Mouse (Mus musculus) hindbrain, postnatal 0 days (tissue): ENCODE measurements around the gene Cdadc1. TPM values are rescaled to one million over a fixed set of nuclear protein-coding genes. Genes with fewer than 3 reads are reported as not detected.

Experiments
- ATAC-seq: fragments of 200-750 bp; cut with Nextera tagmentation; 2 replicates; pipeline ENCODE4 v1.8.0; 2017; ENCODE audit warnings: mild to moderate bottlenecking, moderate TSS enrichment, moderate library complexity
- DNase-seq: peaks from one replicate; pipeline ENCODE4 v3.0.0-alpha.2; 2015; ENCODE audit warnings: low spot score
- H3K27ac ChIP-seq: fragments of 300-500 bp; sonication (generic); 2 replicates; pipeline ENCODE4 v1.5.1; 2014; ENCODE audit warnings: mild to moderate bottlenecking
- H3K27me3 ChIP-seq: fragments of 300-500 bp; sonication (generic); 2 replicates; pipeline ENCODE4 v1.6.1; 2014; ENCODE audit warnings: low read length, mixed read lengths; ENCODE audit not compliant: insufficient read depth
- H3K36me3 ChIP-seq: fragments of 300-500 bp; sonication (generic); 2 replicates; pipeline ENCODE4 v1.6.1; 2014; ENCODE audit warnings: low read length, mixed read lengths; ENCODE audit not compliant: insufficient read depth
- H3K4me1 ChIP-seq: fragments of 300-500 bp; sonication (generic); 2 replicates; pipeline ENCODE4 v1.6.1; 2014; ENCODE audit warnings: antibody characterized with exemption, low read length, mixed read lengths; ENCODE audit not compliant: insufficient read depth
- H3K4me2 ChIP-seq: fragments of 300-500 bp; sonication (generic); 2 replicates; pipeline ENCODE4 v1.6.1; 2014; ENCODE audit warnings: low read depth, mild to moderate bottlenecking, low read length, moderate library complexity, mixed read lengths
- H3K4me3 ChIP-seq: fragments of 300-500 bp; sonication (generic); 2 replicates; pipeline ENCODE4 v1.5.1; 2014; ENCODE audit warnings: low read length
- H3K9ac ChIP-seq: fragments of 300-500 bp; sonication (generic); replicated peaks from 2 replicates; pipeline ENCODE4 v1.6.1; 2014; ENCODE audit warnings: mild to moderate bottlenecking, low read length, moderate library complexity, mixed read lengths
- H3K9me3 ChIP-seq: fragments of 300-500 bp; sonication (generic); 2 replicates; pipeline ENCODE4 v1.6.1; 2016; ENCODE audit warnings: low read length, mixed read lengths
- CTCF ChIP-seq: IDR thresholded peaks from 2 replicates; pipeline ENCODE4 v1.5.1; 2016; ENCODE audit warnings: antibody characterized with exemption, control low read depth, low read depth
- WGBS: fragments of 180-500 bp; shearing (Covaris S2); extraction: QIAGEN DNeasy Blood & Tissue Kit; methylation state at CpG from one replicate; pipeline ENCODE4 v1.1.7; 2014; 5-methylcytosine and 5-hydroxymethylcytosine counted together
- polyA plus RNA-seq: library from polyadenylated mRNA; unstranded; fragments of >200 nt; fragmentation: Nextera tagmentation; extraction: Ambion mirVana; gene quantifications from 2 replicates; pipeline ENCODE4 v1.2.1, GENCODE M21; 2015
- total RNA-seq: library from RNA; depleted of rRNA; stranded (reverse); fragments of >200 nt; gene quantifications from 2 replicates; pipeline ENCODE4 v1.2.3, GENCODE M21; 2014

Gene Cdadc1
- total and polyA plus RNA-seq, 2 experiments from 2014 or later, result 5.2 to 36.3 TPM

DNA sequence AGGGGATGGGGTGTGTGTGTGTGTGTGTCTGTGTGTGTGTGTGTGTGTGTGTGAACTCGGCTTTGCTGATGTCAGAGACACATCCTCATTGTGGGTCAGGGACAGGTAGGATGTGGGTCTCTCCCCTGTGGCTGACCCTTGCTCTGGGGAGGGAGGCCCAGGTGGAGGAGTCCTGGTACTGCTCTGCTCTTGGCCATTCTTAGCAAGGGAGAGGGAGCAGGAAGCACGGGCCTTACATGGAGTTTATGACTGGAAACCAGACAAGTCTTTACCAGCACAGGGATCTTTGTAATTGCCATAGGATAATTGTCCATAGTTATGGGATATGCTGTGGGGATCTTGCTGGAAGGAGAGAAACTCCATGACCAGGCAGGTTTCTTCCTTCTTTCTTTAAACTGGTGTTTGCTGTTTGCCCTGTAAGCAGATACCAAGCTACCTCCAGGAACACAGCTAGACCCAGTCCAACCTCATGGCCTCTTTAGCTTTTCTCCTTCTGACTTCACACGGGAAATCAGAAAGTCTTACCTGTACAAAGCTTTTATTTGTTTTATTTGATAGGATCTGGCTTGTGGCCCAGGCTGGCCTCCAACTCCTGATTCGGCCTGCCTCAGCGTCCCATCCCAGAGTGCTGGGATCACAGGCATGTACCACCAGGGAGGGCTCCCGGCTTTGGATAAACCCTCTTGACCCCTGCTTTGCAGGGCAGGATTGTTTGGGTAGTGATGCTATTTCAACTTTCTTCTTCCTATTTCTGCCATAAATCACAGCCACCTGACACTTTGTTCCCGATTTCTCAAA is 41.3 kb upstream of the Cdadc1 start:
- 63% methylated on average over 7 of the region's 7 CpGs for WGBS
- 0 out of 2 replicates have a peak, but pooled peaks have one; percentile 27 for ATAC-seq

DNA sequence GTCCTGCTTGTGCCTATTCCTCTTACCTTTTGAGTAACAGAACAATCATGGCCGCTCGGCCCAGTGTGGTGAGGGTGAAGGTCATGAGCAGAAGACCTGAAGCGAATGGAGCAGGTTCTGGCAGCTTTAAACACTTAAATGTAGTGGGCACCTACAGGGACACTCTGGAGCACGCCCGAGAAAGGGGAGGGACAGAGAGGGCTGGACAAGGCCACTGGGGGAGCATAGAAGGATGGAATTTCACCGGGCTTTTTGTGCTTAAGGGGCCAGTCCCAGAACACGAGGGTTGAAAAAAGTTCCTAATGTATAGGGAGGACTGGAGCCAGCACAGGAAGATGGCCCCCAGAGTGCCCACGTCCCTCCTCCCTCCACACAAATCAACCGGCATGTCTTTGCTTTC is 36.2 kb upstream of the Cdadc1 start:
- no peak for ATAC-seq
- WGBS, result 80% methylated on average over 9 of the region's 9 CpGs
- H3K4me2 ChIP-seq, result no peak overlapping the region
- no peak overlapping the region for H3K27ac ChIP-seq
- no peak overlapping the region for H3K9ac ChIP-seq
- H3K9me3 ChIP-seq, result no peaks in the 10 kb centered on the region
- H3K4me1 ChIP-seq, result no peaks in the 10 kb centered on the region
- no peaks in the 10 kb centered on the region for H3K27me3 ChIP-seq
- no peak for DNase-seq
- H3K36me3 ChIP-seq, result no peaks in the 10 kb centered on the region
- no peak for TF ChIP-seq CTCF
- no peak overlapping the region for H3K4me3 ChIP-seq

More for the DNA sequence above, 41.3 kb upstream of the Cdadc1 start:
- Histone ChIP-seq H3K36me3 (no peaks in the 10 kb centered on the region), H3K27ac (no peak overlapping the region), H3K9ac (no peak overlapping the region), H3K4me2 (no peak overlapping the region), H3K4me3 (no peak overlapping the region), H3K4me1 (no peaks in the 10 kb centered on the region), H3K9me3 (no peaks in the 10 kb centered on the region), H3K27me3 (no peaks in the 10 kb centered on the region)
- no peak for DNase-seq
- TF ChIP-seq CTCF, result no peak

DNA sequence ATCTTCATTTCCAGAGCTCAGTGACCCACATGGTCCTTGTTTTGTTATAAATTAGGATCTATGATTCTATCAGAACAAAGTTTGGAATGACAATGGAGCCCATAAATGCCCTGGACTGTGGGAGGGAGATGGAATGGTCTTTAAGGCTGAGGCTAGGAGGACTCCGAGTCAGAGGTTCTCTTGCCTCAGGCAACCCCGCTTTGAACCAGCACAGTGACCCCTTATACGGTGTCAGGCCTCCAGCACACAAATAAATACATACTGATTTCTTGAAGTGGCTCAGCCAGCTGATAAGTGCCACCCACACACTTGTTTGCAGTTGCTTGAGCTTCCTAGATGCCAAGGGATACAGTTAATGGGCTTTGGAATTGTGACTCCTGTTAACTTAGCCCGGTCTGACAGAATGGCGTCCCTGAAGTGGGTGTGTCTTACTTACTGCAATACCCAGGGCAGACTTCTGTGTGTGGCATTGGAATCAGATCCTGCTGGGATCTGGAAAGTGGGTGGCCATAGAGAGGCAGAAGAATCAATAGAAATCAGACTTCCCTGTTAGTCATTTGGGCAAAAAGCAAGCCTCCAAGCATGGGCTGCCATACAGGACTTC is 35.6 kb upstream of the Cdadc1 start:
- no peaks in the 10 kb centered on the region for H3K4me1 ChIP-seq
- no peaks in the 10 kb centered on the region for H3K27me3 ChIP-seq
- H3K4me3 ChIP-seq, result no peak overlapping the region
- TF ChIP-seq CTCF, result no peak
- H3K27ac ChIP-seq, result no peak overlapping the region
- ATAC-seq (no peak), DNase-seq (no peak)
- no peaks in the 10 kb centered on the region for H3K9me3 ChIP-seq
- H3K36me3 ChIP-seq, result no peaks in the 10 kb centered on the region
- H3K9ac ChIP-seq, result no peak overlapping the region
- WGBS, result 87% methylated on average over 5 of the region's 5 CpGs
- H3K4me2 ChIP-seq, result no peak overlapping the region

DNA sequence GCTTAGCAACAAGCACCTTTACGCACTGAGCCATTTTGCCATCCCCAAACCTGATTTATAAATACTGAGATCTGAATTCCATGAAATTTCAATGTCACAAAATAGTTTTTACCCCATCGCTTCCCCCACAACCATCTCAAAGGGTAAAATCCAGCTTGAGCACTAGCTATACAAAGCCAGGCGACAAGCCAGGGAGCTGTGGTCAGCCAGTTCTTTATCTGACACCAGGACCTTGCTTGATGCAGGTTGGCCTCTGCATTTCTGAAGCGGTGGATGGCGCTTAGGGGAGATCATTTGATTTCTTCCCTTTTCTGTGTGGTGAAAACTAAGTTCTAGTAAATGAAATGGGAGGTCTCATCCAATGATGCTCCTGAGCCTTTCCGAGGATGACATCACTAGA is 34.3 kb upstream of the Cdadc1 start:
- Histone ChIP-seq H3K36me3 (no peaks in the 10 kb centered on the region), H3K27ac (no peak overlapping the region), H3K4me2 (no peak overlapping the region), H3K4me1 (no peaks in the 10 kb centered on the region), H3K4me3 (no peak overlapping the region), H3K27me3 (no peaks in the 10 kb centered on the region), H3K9ac (no peak overlapping the region), H3K9me3 (no peaks in the 10 kb centered on the region)
- DNase-seq (no peak), ATAC-seq (no peak)
- TF ChIP-seq CTCF, result no peak
- WGBS, result 95% methylated on average over 6 of the region's 6 CpGs

DNA sequence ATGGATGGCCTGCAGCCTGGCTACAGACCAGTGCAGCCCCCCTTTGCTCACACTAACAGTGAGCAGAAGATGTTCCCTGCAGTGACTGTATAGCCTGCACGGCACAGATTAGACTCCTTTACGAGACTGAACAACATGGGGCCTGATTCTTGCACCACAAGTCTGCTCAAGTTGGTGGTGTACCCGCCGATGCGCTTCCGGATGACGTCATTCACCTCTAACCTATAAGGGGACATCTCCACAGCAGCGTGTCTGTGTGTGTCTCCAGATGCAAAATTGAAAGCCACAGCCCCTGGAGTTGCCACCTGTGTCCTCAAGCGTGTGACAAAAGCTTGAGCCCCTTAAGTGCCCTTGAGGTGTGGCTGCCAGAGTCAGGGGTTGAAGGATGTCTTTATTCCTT is 32.3 kb upstream of the Cdadc1 start:
- DNase-seq (no peak), ATAC-seq (no peak)
- Histone ChIP-seq H3K9ac (no peak overlapping the region), H3K4me2 (no peak overlapping the region), H3K9me3 (no peaks in the 10 kb centered on the region), H3K27me3 (no peaks in the 10 kb centered on the region; the same call in 1 of the 2 replicates), H3K4me3 (no peak overlapping the region), H3K4me1 (no peaks in the 10 kb centered on the region), H3K36me3 (no peaks in the 10 kb centered on the region), H3K27ac (no peak overlapping the region)
- TF ChIP-seq CTCF, result no peak
- WGBS, result 86% methylated on average over 9 of the region's 9 CpGs

DNA sequence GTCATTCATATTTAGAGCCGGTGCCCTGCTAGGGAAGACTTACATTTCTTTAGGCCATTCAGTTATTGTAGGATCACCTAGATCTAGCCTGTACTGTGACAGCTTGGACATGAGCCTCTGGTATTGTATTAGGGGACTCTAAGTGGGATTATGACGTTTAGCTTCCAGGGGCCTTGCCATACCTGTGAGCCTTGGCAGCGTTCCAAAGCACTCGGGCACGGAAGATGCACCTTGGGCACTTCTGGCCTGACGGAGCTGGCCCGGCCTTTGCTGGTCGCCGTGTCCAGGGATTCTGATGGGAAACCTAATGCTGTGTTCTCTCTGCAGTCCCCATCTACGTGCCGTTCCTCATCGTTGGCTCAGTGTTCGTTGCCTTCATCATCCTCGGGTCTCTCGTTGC is 31.5 kb upstream of the Cdadc1 start:
- Histone ChIP-seq H3K9ac (no peak overlapping the region), H3K36me3 (no peaks in the 10 kb centered on the region), H3K4me1 (no peaks in the 10 kb centered on the region), H3K4me2 (no peak overlapping the region), H3K4me3 (no peak overlapping the region), H3K27ac (no peak overlapping the region), H3K27me3 (no peaks in the 10 kb centered on the region; the same call in 1 of the 2 replicates), H3K9me3 (no peaks in the 10 kb centered on the region)
- TF ChIP-seq CTCF, result no peak
- DNase-seq, result no peak
- 85% methylated on average over 15 of the region's 15 CpGs for WGBS
- no peak for ATAC-seq

DNA sequence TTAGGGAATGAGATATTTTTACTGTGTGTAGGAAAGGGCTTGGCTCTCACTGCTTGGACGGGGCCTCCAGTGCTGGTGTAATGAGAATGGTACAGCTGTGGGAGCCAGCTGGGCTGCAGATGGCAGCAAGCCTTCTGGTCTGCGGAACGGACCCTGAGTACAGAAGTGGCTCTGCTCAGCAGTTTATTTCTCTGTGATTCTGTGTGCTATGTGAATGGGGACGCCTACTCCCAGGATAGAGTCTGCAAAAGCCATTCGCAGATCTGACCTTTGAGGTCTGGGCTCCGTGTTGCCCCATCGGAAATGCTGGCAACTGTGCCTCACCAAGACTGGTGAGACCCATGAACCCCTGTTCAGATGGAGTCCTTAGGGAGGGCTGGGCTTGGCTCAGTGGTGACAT is 30.1 kb upstream of the Cdadc1 start:
- ATAC-seq (peak; percentile 41; the same call in 1 of the 2 replicates), DNase-seq (peak; percentile 71)
- peak; percentile 28; the same call in 1 of the 2 replicates for TF ChIP-seq CTCF
- Histone ChIP-seq H3K36me3 (no peaks in the 10 kb centered on the region), H3K27me3 (no peaks in the 10 kb centered on the region; the same call in 1 of the 2 replicates), H3K4me1 (no peaks in the 10 kb centered on the region), H3K4me3 (peak overlapping the region; percentile 62), H3K9me3 (no peaks in the 10 kb centered on the region), H3K9ac (0 out of 2 replicates have a peak overlapping the region, but pooled peaks have one; percentile 2), H3K27ac (no peak overlapping the region), H3K4me2 (peak overlapping the region; percentile 73)
- 28% methylated on average over 7 of the region's 7 CpGs for WGBS
